Mouse (Mus musculus) liver, embryonic 15.5 days (tissue): ENCODE measurements around the gene Kdelc2. TPM values are rescaled to one million over a fixed set of nuclear protein-coding genes. Genes with fewer than 3 reads are reported as not detected.

Source experiments
- ATAC-seq: fragments of 200-750 bp; cut with Nextera tagmentation; 2 replicates; pipeline ENCODE4 v1.8.0; 2017; ENCODE audit warnings: moderate number of reproducible peaks, mild to moderate bottlenecking, moderate library complexity; ENCODE audit not compliant: insufficient read depth
- H3K27ac ChIP-seq: fragments of 300-500 bp; sonication (generic); replicated peaks from 2 replicates; pipeline ENCODE4 v1.5.1; 2015; ENCODE audit warnings: mild to moderate bottlenecking, inconsistent platforms
- H3K27me3 ChIP-seq: fragments of 300-500 bp; sonication (generic); 2 replicates; pipeline ENCODE4 v1.6.1; 2015; ENCODE audit warnings: mild to moderate bottlenecking, inconsistent platforms
- H3K36me3 ChIP-seq: fragments of 300-500 bp; sonication (generic); replicated peaks from 2 replicates; pipeline ENCODE4 v1.6.1; 2015; ENCODE audit warnings: moderate library complexity, mild to moderate bottlenecking, inconsistent platforms
- H3K4me1 ChIP-seq: fragments of 300-500 bp; sonication (generic); replicated peaks from 2 replicates; pipeline ENCODE4 v1.6.1; 2015; ENCODE audit warnings: inconsistent platforms
- H3K4me2 ChIP-seq: fragments of 300-500 bp; sonication (generic); 2 replicates; pipeline ENCODE4 v1.6.1; 2015; ENCODE audit warnings: moderate library complexity, mild to moderate bottlenecking, inconsistent platforms
- H3K4me3 ChIP-seq: fragments of 300-500 bp; sonication (generic); replicated peaks from 2 replicates; pipeline ENCODE4 v1.5.1; 2015; ENCODE audit warnings: mild to moderate bottlenecking, inconsistent platforms
- H3K9ac ChIP-seq: fragments of 300-500 bp; sonication (generic); 2 replicates; pipeline ENCODE4 v1.6.1; 2015; ENCODE audit warnings: moderate library complexity, mild to moderate bottlenecking, inconsistent platforms
- H3K9me3 ChIP-seq: fragments of 300-500 bp; sonication (generic); replicated peaks from 2 replicates; pipeline ENCODE4 v1.6.1; 2016; ENCODE audit warnings: inconsistent platforms
- WGBS: fragments of 180-500 bp; shearing (Covaris S2); methylation state at CpG from one replicate; pipeline ENCODE4 v1.1.7; 2015; ENCODE audit warnings: mixed read lengths; ENCODE audit not compliant: insufficient replicate concordance; 5-methylcytosine and 5-hydroxymethylcytosine counted together
- polyA plus RNA-seq: library from polyadenylated mRNA; unstranded; fragments of >200 nt; fragmentation: Nextera tagmentation; extraction: Ambion mirVana; gene quantifications from 2 replicates; pipeline ENCODE4 v1.2.1, GENCODE M21; 2015

Kdelc2 gene
- polyA plus RNA-seq, 1 experiment from 2014 or later: 5.1 TPM

DNA sequence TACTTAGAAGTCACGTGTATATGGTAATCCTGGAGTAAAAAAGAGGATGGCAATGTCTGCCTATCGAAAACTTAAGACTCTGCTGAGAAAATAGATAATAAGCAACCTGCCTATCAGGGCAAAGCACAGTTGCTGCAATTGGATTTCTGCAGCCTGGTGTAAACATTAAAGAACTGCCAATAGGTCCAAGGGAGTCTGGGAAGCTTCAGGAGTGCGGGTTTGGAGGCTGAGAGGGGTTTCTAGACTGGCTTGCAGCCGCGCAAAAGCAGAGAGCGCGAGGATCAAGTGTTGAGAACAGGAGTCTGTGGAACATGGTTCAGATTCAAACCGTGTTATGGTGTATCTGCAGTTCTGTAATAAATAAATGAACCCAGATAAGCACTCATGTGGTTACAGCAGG is 1.0 kb downstream of the Kdelc2 start:
- Histone ChIP-seq H3K36me3 (0 out of 2 replicates have a peak, but pooled peaks cover 2% of the 10 kb centered on the region), H3K9me3 (no peaks in the 10 kb centered on the region), H3K4me1 (peaks cover 5% of the 10 kb centered on the region), H3K4me3 (peak overlapping the region; percentile 62), H3K9ac (no peak overlapping the region), H3K27ac (peak overlapping the region; percentile 79), H3K27me3 (peaks cover 30% of the 10 kb centered on the region), H3K4me2 (peak overlapping the region; percentile 70)
- WGBS: 20% methylated on average over 8 of the region's 8 CpGs
- no peak for ATAC-seq

DNA sequence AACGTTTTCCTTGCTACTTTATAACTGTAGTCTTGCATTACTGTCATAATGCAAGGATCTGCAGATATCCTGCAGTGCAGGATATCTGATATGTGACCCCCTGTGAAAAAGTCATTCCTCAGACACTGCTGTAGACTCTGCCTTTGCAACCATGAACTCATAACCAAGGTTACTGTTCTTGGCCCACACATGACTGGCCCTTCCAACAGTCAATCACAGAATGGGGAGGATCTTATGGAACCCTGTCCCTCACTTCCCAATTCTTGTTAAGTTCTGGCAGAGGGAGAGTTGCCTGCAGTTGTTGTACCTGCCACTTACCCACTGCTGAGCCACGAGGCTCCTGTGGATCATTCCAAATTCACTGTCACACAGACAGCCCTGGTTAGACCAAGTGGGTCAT is 3.6 kb downstream of the Kdelc2 start:
- Histone ChIP-seq H3K36me3 (peaks cover 2% of the 10 kb centered on the region; the same call in 1 of the 2 replicates), H3K9ac (no peak overlapping the region), H3K4me2 (no peak overlapping the region), H3K27me3 (peaks cover 29% of the 10 kb centered on the region), H3K4me3 (no peak overlapping the region), H3K4me1 (peaks cover 5% of the 10 kb centered on the region), H3K27ac (no peak overlapping the region), H3K9me3 (no peaks in the 10 kb centered on the region)
- 27% methylated on average over 2 of the region's 2 CpGs for WGBS
- ATAC-seq: no peak

DNA sequence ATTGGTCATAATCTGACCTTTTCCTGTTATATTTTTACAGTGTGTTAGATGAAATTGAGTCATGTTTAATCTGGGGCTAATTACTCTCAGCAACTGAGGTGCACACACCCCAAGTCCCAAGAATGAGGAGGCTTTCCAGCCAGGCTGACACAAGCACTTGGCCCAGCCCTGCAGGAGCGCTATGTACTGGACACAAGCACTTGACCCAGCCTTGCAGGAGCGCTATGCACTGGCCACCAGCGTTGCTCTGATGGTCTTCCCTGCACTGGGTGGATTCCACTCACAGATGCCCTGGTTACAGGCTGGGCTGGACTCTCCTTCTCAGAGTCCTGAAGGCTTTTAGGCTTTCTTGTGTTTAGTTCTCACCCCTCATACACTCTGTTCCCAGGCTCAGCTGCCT is 5.3 kb downstream of the Kdelc2 start:
- Histone ChIP-seq H3K27ac (no peak overlapping the region), H3K4me2 (no peak overlapping the region), H3K4me1 (peaks cover 4% of the 10 kb centered on the region), H3K36me3 (peaks cover 2% of the 10 kb centered on the region; the same call in 1 of the 2 replicates), H3K9ac (no peak overlapping the region), H3K4me3 (no peak overlapping the region), H3K27me3 (peaks cover 16% of the 10 kb centered on the region), H3K9me3 (no peaks in the 10 kb centered on the region)
- WGBS: 69% methylated on average over 3 of the region's 3 CpGs
- ATAC-seq: no peak

DNA sequence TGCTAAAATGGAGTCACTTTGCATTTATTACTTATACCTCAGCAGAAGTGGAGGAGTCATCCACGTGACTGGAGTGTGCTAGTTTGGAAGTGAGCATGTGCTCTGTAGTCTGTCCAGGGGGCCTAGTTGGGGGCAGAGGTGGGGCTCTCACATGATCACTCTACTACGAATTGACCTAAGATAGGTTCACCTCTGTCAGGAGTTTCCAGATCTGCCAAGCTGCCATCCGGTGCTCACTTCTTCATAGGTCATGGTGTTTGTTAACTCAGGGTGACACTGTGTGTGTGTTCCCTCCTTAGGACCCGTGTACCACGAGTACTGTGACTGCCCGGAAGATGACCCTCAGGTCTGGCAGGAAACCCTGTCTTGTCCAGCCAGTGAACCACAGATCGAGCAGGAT is 6.3 kb downstream of the Kdelc2 start:
- Histone ChIP-seq H3K27ac (no peak overlapping the region), H3K9ac (no peak overlapping the region), H3K9me3 (no peaks in the 10 kb centered on the region), H3K36me3 (peaks cover 2% of the 10 kb centered on the region; the same call in 1 of the 2 replicates), H3K27me3 (peaks cover 5% of the 10 kb centered on the region; the same call in 1 of the 2 replicates), H3K4me1 (no peaks in the 10 kb centered on the region), H3K4me2 (no peak overlapping the region), H3K4me3 (no peak overlapping the region)
- no peak for ATAC-seq
- WGBS: 56% methylated on average over 7 of the region's 7 CpGs

DNA sequence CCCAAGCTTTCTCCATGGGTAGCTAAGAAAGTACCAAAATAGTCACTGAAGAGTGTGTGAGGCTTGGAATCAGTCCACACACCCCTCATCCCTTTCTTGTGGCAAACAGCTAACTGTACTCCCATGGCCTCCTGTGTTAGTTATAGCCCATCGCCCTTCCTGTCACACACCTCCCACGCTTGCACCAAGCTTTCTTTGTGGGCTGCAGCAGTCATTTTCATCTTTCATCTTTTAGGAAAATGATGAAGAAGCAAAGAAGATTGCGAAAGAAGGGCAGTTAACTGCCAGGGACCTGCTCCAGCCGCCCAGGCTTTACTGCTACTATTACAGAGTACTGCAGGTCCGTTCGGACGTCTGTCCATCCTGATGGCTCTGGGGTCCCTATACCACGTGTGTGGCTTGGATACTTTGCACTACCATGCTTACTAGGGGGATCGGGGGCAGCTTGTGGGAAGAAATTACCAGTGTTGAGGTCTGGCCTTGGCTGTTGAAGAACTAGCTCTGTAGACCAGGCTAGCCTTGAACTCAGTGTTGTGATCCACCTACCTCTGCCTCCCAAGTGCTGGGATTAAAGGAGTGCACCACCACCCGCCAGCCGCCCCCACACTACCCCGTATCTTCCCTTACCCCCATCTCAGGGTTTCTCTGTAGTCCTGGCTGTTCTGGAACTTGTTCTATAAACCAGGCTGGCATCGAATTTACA is 14.0 kb downstream of the Kdelc2 start:
- WGBS: 60% methylated on average over 13 of the region's 13 CpGs
- Histone ChIP-seq H3K36me3 (no peaks in the 10 kb centered on the region), H3K27ac (no peak overlapping the region), H3K9ac (no peak overlapping the region), H3K4me1 (no peaks in the 10 kb centered on the region), H3K4me2 (no peak overlapping the region), H3K27me3 (no peaks in the 10 kb centered on the region), H3K4me3 (no peak overlapping the region), H3K9me3 (no peaks in the 10 kb centered on the region)
- no peak for ATAC-seq

DNA sequence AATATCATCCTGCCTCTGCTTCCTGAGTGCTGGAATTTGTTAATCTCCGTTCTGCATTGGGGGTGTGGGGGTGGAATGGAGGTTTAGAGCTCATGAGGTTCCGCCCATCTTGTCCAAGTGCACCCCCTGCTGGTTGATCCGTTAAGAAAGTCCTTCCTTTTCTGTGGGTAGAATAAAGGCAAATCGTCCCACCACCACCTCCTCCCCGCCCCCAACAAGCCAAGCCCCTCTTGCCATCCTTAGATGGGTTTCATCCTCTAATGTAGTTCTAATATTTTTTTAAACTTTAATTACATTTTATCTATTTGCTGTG is 14.5 kb downstream of the Kdelc2 start:
- ATAC-seq: no peak
- Histone ChIP-seq H3K9me3 (no peaks in the 10 kb centered on the region), H3K36me3 (no peaks in the 10 kb centered on the region), H3K27ac (no peak overlapping the region), H3K9ac (no peak overlapping the region), H3K4me1 (no peaks in the 10 kb centered on the region), H3K4me2 (no peak overlapping the region), H3K27me3 (no peaks in the 10 kb centered on the region), H3K4me3 (no peak overlapping the region)
- WGBS: 4% methylated on average over 5 of the region's 5 CpGs

DNA sequence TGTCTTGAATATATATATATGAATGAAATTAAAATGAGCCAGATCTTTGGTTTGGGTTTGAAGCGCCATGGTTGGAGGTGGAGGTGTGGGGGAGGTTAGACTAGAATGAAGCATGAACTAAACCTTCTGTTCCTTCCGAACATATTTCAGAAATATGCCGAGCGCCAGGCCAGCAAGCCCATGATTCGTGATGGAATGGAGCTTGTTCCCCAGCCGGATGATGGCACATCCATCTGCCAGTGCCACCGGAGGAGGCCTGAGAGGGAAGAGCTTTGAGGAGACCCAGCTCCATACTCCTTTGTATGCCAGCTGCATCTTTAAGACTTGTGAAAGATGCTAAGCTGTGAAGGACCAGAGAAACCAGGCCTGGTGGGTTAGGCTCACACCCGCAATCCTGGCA is 15.7 kb downstream of the Kdelc2 start:
- Histone ChIP-seq H3K4me1 (no peaks in the 10 kb centered on the region; the same call in 1 of the 2 replicates), H3K4me3 (no peak overlapping the region), H3K36me3 (no peaks in the 10 kb centered on the region), H3K9me3 (no peaks in the 10 kb centered on the region), H3K27ac (no peak overlapping the region), H3K27me3 (no peaks in the 10 kb centered on the region), H3K4me2 (no peak overlapping the region), H3K9ac (no peak overlapping the region)
- ATAC-seq: no peak
- WGBS: 82% methylated on average over 8 of the region's 8 CpGs

DNA sequence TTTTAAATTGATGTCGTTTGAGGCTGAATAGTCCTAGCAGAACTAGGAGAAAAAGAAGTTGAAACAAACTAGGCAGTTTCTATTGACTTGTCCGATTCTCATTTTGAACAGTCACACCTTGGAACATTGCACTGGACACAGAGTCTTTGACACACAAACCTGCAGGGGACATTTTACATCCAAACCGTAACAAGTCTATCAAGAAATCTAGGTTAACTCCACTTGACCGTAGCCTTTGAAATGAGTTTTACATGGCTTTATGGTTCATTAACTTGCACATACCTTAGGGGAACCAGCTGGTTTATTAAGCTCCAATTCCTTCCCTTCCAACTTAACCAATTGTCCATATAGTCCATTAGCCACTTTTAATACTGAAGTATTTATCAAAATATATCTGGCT is 16.9 kb downstream of the Kdelc2 start:
- Histone ChIP-seq H3K4me2 (no peak overlapping the region), H3K36me3 (no peaks in the 10 kb centered on the region), H3K9ac (no peak overlapping the region), H3K4me1 (no peaks in the 10 kb centered on the region; the same call in none of the 2 replicates), H3K9me3 (no peaks in the 10 kb centered on the region), H3K4me3 (no peak overlapping the region), H3K27me3 (no peaks in the 10 kb centered on the region), H3K27ac (no peak overlapping the region)
- 78% methylated on average over 4 of the region's 4 CpGs for WGBS
- ATAC-seq: no peak

DNA sequence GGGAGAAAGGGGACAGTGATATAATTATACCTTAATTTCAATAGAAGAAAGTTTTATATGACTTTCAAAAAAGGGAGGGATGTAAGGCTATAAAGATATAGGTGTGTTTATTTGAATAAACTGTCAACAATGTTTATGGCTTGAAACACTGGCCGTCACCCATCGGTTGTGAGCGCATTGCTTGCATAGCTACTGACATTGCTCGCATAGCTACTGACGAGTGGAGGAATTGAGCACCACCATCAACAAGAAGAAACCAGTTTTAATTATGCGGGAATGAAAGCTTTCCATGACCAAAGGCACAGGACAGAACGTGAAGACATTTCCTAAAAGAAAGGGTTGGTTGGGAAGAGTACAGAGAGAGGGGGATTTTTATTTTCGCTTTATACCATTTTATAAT is 17.3 kb downstream of the Kdelc2 start:
- no peak overlapping the region for H3K4me3 ChIP-seq
- H3K27ac ChIP-seq: no peak overlapping the region
- no peaks in the 10 kb centered on the region; the same call in none of the 2 replicates for H3K4me1 ChIP-seq
- no peak overlapping the region for H3K4me2 ChIP-seq
- H3K27me3 ChIP-seq: no peaks in the 10 kb centered on the region
- no peak overlapping the region for H3K9ac ChIP-seq
- H3K9me3 ChIP-seq: no peaks in the 10 kb centered on the region
- WGBS: 73% methylated on average over 8 of the region's 8 CpGs
- no peak for ATAC-seq
- H3K36me3 ChIP-seq: no peaks in the 10 kb centered on the region

DNA sequence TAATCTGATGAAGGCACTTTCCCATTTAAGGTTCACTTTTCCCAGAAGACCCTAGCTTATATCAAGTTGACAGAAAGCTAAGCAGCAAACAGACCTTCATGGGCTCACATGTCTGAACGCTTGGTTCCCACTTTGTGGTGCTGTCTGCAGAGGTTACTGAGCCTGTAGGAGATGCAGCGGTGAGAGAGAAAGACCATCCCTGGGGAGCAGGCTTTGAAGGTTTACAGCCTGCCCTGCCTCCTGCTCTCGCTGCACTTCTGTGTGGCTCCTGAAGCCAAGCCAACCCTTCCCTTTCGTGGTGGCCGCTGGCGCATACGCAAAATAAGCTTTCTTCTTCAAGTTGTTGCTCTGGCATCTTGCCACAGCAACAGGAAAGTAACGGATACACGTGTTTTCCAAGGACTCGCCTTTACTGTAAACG is 18.5 kb downstream of the Kdelc2 start, which contains the start of gene 4930550C14Rik:
Gene 4930550C14Rik (plus strand): TSS at position 35 of the 421 bp plus-strand sequence.
- H3K27ac ChIP-seq: no peak within 1 kb of the TSS
- WGBS: 46% methylated on average over 11 of the region's 11 CpGs
- no peak for ATAC-seq
- H3K4me3 ChIP-seq: no peak within 1 kb of the TSS
- H3K27me3 ChIP-seq: no peaks in the 10 kb centered on the region
- H3K4me2 ChIP-seq: 0 out of 2 replicates have a peak within 1 kb of the TSS, but pooled peaks have one; percentile 4
- no peaks in the 10 kb centered on the region for H3K36me3 ChIP-seq
- H3K9me3 ChIP-seq: no peaks in the 10 kb centered on the region
- no peak within 1 kb of the TSS for H3K9ac ChIP-seq
- H3K4me1 ChIP-seq: no peaks in the 10 kb centered on the region; the same call in none of the 2 replicates

DNA sequence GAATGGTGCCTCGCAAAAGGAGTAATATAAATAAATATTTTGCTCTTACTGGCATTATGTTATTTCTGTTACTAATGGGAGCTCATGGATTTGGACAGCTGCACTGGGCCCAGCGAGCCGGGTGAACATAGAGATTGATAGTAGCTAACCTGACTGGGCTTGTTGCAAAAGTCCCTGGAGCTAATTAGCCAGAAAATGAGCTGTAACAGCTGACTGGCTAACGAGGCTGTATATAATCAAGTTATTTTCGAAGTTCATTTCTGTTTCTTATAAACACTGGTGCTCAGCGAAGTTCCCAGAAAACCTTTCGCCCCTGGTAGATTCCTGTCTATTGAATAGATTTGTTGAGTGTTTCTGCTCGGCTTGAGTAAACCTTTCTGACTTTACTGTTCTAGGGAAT is 19.2 kb downstream of the Kdelc2 start:
- H3K4me3 ChIP-seq: no peak overlapping the region
- ATAC-seq: no peak
- no peak overlapping the region for H3K9ac ChIP-seq
- H3K27ac ChIP-seq: no peak overlapping the region
- H3K4me2 ChIP-seq: no peak overlapping the region
- H3K36me3 ChIP-seq: no peaks in the 10 kb centered on the region
- H3K4me1 ChIP-seq: no peaks in the 10 kb centered on the region; the same call in none of the 2 replicates
- 74% methylated on average over 8 of the region's 8 CpGs for WGBS
- no peaks in the 10 kb centered on the region for H3K9me3 ChIP-seq
- H3K27me3 ChIP-seq: no peaks in the 10 kb centered on the region
